Mouse (Mus musculus): ENCODE measurements around the gene Gm37240.

- TF ChIP-seq CTCF (IDR thresholded peaks at IDR 0.05; ENCODE audit: control insufficient read depth, insufficient read depth, low read length): no peak
- TF ChIP-seq POLR2A (IDR thresholded peaks at IDR 0.05; ENCODE audit: borderline replicate concordance, control insufficient read depth, low read depth, low read length): no peak
Observed at GRCm38 (mm10) chr3:85317306-85317705, 570.0 kb downstream of the Gm37240 start.
